ENCODE assay signal across 25 mouse cellular contexts in genomic region chr10:62990636-62991035, GRCm38 (mm10).
"Had no signal": no experiment of that assay in that cellular context is flagged by ENCODE, and none has a peak within 500 bp of the region (broad histone marks: within the 10 kb centered on the region; RNA-seq: fewer than 3 reads in every experiment).

No protein-coding gene starts in this region.

- H3K4me1 ChIP-seq: heart, embryonic 13.5 days; heart, embryonic 15.5 days; hindbrain, embryonic 13.5 days; hindbrain, embryonic 15.5 days; limb, embryonic 10.5 days; limb, embryonic 12.5 days; liver, embryonic 13.5 days had no signal

- H3K9me3 ChIP-seq: heart, embryonic 13.5 days; heart, embryonic 15.5 days; hindbrain, embryonic 13.5 days; hindbrain, embryonic 15.5 days; limb, embryonic 10.5 days; limb, embryonic 12.5 days; liver, embryonic 13.5 days had no signal

- DNase-seq: gastrocnemius, postnatal 14 days; gastrocnemius, postnatal 36 days; heart, adult 11 months; heart, adult 2 months; heart, postnatal 14 days; heart, postnatal 36 days; kidney, adult 11 months; kidney, adult 8-10 months; kidney, postnatal 10 days; kidney, postnatal 25 days; kidney, postnatal 4 days; liver; liver, embryonic 13.5 days had no signal

- ATAC-seq: hindbrain, postnatal 0 days; intestine, embryonic 16.5 days had no signal

- H3K4me2 ChIP-seq: heart, embryonic 11.5 days; heart, embryonic 13.5 days; heart, embryonic 15.5 days; hindbrain, embryonic 13.5 days; hindbrain, embryonic 15.5 days; limb, embryonic 12.5 days; liver, embryonic 11.5 days; liver, embryonic 13.5 days had no signal

- H3K4me3 ChIP-seq: heart, adult 2 months; heart, embryonic 13.5 days; heart, embryonic 15.5 days; hindbrain, embryonic 13.5 days; hindbrain, embryonic 15.5 days; layer of hippocampus, adult 2 months; left cerebral cortex, adult 2 months; limb, embryonic 10.5 days; limb, embryonic 12.5 days; liver, embryonic 13.5 days had no signal

- H3K27ac ChIP-seq: heart, adult 2 months; heart, embryonic 13.5 days; heart, embryonic 15.5 days; hindbrain, embryonic 13.5 days; hindbrain, embryonic 15.5 days; hindbrain, postnatal 0 days; layer of hippocampus, adult 2 months; left cerebral cortex, adult 2 months; limb, embryonic 10.5 days; limb, embryonic 12.5 days; liver, embryonic 13.5 days had no signal

- H3K9ac ChIP-seq: heart, embryonic 13.5 days; heart, embryonic 15.5 days; hindbrain, embryonic 13.5 days; hindbrain, embryonic 15.5 days; limb, embryonic 12.5 days; liver, embryonic 13.5 days had no signal

- H3K27me3 ChIP-seq: heart, embryonic 13.5 days; heart, embryonic 15.5 days; hindbrain, embryonic 13.5 days; hindbrain, embryonic 15.5 days; limb, embryonic 12.5 days; liver, embryonic 13.5 days had no signal
